Mouse (Mus musculus) brain, embryonic 14.5 days (tissue): Measurements from ENCODE around the gene Cass4. TPM values are rescaled to one million over a fixed set of nuclear protein-coding genes. Genes with fewer than 3 reads are reported as not detected.

Experiments used
- DNase-seq: peaks from one replicate; pipeline ENCODE4 v3.0.0-alpha.2; 2011; ENCODE audit warnings: low read depth
- CTCF ChIP-seq: fragments of 200-500 bp; IDR thresholded peaks from 2 replicates; pipeline ENCODE4 v1.5.1; 2012; ENCODE audit warnings: inconsistent platforms, mild to moderate bottlenecking, moderate library complexity, borderline replicate concordance; ENCODE audit not compliant: insufficient read depth, insufficient read length; ENCODE audit errors: extremely low read depth
- POLR2A ChIP-seq: fragments of 200-500 bp; IDR thresholded peaks from 2 replicates; pipeline ENCODE4 v1.6.1; 2012; ENCODE audit warnings: mild to moderate bottlenecking, inconsistent platforms, borderline replicate concordance; ENCODE audit not compliant: poor library complexity, insufficient read depth, insufficient read length, severe bottlenecking; ENCODE audit errors: extremely low read depth
- polyA plus RNA-seq: library from polyadenylated mRNA; depleted of rRNA; stranded (reverse); fragments of >200 nt; gene quantifications from 2 replicates; pipeline ENCODE4 v1.2.3, GENCODE M21; 2012; rRNA removed

Gene Cass4
- 0.06 and 0.11 TPM in 2 replicates for polyA plus RNA-seq

DNA sequence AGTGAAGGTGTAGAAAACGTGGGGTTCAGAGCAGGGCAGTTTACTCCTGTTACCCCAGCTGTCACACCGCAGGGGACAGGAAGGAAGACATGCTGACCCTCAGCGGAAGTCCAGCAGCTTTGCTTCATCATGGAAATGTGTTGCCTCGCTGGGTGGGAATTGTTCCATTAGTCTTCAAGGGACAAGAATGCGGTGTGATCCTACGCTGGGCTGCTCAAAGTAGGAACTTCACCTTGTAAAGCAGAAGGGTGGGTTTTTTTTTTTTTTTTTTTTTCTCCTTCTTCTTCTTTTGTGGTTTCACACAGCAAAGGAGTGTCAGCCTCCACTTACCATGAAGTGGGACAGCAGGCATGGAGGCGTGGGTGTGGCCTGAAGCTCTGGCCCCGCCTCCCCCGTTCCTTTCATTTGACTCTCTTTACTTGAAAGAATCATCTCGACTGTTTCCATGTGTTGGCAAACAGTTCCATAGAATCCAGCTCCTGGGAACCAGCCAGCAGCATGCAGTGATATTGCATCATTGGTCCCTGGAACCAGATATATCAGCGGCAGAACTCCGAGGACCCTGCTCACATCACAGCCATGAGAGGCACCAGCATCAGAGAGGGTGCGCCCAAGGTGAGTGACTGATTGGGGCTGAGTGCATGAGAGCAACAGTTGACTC, at the start of gene Cass4:
TSS of gene Cass4 (plus strand) at position 404 of the 661 bp plus-strand sequence.
- TF ChIP-seq POLR2A (no peak), CTCF (no peak)
- DNase-seq, result no peak

DNA sequence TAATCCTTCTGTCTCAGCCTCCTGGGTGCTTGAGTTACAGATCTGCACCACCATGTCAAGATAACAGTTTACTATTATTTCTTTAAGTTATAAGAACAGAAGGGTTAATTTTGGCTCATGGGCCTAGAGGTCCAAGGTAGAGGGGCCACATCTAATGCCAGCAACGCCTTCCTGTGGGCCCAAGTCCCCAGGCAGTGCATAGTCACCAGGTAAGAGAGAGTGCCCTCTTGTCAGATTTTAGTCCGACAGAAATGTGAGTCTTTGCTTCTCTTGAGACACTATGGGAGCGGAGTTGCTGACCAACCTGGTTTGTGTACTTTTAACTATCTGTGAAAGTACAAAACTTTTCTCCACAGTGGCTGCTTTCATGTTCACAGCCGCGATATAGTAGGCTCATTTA, 48.9 kb upstream of the Cass4 start:
- no peak for DNase-seq
- no peak for TF ChIP-seq POLR2A
- TF ChIP-seq CTCF, result no peak

DNA sequence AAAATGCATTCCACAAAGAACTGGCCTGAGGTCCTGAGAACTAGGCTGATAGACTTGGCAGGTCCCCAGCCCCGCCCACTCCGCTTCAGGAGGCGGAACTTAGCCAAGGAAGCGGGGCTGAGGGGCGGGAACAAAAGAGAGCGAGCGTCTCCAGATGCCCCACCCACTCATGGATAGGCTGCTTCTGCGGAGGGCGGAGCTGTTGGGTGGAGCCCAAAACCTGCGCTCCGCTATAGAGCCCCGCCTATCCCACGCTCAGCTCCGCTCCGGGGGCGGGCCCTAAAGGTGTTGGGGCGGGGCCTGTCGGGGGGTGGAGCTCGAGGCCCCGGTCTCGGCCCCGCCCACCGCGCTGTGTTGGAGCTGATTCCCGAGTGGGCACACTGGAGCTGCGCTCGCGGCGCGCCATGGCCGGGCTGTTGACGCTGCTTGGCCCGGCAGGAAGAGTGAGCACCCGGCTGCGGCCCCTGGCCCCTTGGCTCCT, 48.3 kb upstream of the Cass4 start, which contains the start of gene Fam210b:
TSS of gene Fam210b (plus strand) at position 308 of the 481 bp plus-strand sequence.
- TF ChIP-seq CTCF (no peak), POLR2A (peak; percentile 74)

DNA sequence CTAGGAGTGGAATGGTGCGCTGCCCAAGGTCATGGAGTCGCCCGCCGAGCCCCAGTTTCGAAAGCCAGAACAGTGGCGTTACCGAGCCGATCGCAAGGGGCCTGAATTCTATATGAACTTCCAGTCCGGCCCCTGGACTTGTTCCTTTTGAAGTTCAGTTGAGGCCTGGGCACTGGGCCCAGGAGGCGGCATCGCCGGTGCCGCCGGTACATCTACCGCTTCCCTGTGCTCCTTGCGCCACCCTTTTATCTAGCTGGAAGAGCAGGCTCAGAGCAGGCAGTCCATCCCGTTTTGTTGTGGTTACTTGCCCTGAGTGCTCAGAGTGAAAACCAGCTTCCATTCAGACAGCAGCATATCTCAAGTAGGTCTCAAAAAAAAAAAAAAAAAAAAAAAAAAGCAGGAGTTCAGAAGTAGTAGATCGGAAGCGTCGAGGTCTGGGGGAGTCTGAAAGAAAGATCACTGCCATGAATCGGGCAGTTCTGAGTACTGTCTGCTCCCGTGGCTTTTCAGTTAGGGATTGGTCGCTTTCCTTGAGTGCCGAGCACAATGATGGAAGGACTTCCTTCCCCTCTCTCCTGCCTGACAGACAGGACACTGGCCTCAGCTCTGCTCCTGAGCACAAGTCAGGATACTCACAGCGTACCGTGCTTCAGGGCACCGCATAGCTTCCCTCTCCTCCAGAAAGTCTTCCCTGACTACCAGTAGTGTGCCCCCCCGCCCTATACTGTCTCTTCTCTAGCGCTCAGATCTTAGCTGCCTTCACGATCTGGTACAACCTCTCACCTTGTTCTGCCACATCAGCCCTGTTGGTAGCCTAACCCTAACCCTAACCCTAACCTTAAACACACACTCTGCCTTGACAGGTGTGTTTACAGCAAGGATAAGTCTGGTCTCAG, 47.3 kb upstream of the Cass4 start:
- TF ChIP-seq CTCF (no peak), POLR2A (no peak)
- DNase-seq, result peak; percentile 79

More for the DNA sequence above, 48.3 kb upstream of the Cass4 start, which contains the start of gene Fam210b:
- DNase-seq, result peak; percentile 99

DNA sequence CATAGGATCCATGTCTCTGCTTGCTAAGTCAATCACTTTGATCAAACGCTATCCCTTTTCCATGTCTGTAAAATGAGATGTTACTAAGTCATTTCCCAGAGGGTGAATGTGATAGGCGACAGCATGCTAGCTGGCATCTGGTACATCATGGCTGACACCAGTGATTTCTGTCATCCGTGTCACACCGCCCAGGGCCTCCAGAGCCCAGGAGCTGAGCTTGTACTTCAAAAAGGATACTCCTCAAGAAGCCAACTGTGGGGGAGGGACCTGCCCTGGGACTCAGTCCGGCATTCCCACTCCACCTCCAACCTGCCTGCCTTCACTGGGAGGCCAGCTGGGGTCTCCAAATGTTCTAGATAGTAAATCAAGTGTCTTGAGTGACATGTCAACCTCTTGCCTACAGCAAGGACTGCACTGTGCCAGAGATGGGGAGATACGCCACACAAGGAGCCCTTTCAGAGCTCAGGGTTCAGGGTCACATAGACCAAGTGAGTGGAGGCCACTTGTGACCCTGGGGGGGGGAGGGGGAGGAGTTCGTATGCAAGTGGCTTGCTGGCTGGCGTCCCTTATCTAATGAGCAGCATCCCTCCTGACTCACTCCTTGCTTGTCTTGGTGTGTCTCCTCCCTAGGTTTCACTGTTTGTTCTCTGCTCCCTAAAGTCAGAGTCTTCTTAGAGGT, 46.5 kb upstream of the Cass4 start:
- DNase-seq, result peak; percentile 28
- TF ChIP-seq CTCF (no peak), POLR2A (no peak)

DNA sequence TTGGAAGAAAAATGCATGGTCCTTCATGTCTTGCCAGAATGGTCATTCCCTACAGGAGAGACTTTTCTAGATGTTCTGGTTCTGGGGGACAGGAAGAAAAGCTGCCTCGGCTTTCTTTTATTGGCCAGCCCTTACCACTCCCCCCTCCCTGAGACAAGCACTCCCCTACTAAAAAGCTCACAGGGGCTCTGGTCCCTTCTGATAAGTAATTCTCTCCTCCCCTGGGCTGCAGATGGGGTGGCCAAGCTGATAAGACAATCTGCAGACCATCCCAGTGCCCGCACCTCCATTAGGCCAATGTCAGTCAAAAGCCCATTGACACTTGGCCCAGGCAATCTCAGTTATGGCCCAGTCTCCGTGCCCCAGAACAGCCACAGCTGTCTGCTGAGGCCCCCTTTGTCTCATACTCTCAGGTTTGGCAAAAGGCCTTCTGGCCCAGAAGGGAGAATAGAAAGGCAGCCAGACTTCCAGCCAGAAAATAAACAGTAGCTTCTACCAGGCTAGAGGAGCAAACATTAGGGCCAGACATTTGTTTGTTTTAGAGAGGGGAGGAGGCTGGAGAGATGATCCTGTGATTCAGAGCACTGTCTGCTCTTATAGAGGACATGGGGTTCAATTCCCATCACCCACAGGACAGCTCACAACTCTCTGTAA, 45.2 kb upstream of the Cass4 start:
- DNase-seq, result peak; percentile 87

DNA sequence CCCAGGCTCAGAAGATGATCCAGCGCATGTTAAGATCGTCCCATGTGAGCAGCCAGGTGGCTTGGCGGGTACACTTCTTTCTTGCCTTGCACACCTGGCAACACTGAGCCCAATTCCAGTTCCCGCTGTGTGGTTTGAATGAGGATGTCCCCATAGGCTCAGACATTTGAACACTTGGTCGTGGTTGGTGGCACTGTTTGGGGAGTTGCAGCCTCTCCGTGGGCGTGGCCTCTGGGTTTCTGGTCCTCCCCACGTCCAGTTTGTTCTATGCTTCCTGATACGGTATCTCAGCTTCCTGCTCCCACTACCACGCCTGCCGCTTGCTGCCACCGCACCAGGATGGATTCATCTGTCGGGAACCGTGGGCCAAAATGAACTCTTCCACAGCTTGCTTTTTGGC, 43.8 kb upstream of the Cass4 start:
- no peak for DNase-seq
- TF ChIP-seq CTCF (no peak), POLR2A (no peak)

More for the DNA sequence above, 45.2 kb upstream of the Cass4 start:
- TF ChIP-seq POLR2A (no peak), CTCF (no peak)

DNA sequence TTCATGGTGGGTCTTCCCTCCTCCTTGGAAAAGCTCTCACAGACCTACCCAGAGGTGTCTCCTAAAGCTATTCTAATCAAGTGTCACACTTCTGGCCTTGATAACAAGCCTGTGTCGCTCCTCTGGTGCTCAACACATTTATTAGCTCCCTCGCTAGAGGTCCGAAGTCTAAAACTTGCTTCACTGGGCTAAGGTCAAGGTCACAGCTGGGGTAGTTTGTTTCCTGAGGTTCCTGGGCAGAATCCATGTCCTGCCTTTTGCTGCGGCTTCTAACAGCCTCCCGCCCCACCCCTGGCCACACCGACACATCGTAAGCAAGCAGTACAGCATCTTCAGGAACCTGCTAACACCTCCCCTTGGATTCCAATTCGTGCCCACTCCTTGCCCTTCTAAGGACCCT, 42.8 kb upstream of the Cass4 start:
- DNase-seq, result no peak
- TF ChIP-seq POLR2A (no peak), CTCF (no peak)

DNA sequence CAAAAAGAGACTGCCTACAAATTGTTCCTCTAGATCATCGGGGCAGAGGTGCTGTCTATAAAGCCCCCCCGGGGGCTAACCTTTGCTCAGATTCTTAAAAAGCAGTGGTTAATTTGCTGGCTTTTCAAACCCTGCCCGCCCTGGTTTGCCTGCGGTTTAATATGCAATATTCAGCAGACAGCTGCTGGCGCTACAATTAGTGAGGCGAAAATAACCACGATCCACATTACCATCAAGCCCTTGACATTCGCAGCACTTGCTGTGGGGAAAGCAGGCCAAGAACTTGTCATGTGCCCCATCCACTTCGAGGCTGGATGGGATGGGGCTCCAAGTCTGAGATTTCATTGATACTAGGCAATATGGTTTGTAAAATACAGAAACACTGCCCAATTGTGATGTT, 40.4 kb upstream of the Cass4 start:
- peak; percentile 91 for DNase-seq
- TF ChIP-seq POLR2A, result no peak
- TF ChIP-seq CTCF, result no peak

DNA sequence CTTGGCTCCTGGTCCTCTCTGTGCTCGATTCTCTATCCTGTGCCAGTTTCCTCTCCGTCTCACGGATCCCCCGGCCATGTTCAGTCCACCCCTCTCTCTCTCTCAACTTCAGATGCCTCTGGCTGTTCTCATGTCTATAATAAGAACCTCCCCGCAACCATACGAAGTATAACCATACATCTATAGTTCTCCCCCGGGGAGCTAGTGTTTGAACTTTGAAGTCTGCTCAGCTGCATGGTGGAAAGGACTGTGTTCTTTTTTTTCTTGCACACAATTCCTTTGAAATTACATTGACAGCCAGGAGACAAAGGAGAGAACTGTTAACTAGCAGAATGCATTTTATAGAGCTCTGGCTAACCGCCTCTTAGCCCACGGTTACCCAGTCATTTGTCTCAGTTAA, 38.8 kb upstream of the Cass4 start:
- DNase-seq, result peak; percentile 73

DNA sequence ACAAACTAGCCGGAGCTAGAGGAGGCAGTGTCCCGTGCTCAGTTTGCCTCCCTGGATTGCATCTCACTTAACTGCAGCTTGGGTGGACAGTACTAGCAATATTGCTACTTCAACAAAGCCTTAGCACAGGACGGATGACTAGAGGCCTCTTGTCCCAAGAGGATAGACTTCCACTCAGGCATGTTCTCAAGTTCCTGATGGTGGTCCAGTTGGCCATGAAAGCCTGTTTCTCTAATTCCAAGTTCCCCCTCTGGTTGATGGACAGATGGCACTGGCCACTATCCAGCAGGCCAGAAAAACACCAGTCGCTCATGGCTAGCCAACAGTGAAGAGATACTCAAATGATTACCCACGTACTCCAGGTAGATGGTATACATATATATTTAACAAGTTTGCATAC, 37.8 kb upstream of the Cass4 start:
- peak; percentile 56 for DNase-seq
- TF ChIP-seq POLR2A (no peak), CTCF (no peak)

More for the DNA sequence above, 38.8 kb upstream of the Cass4 start:
- no peak for TF ChIP-seq POLR2A
- TF ChIP-seq CTCF, result no peak

DNA sequence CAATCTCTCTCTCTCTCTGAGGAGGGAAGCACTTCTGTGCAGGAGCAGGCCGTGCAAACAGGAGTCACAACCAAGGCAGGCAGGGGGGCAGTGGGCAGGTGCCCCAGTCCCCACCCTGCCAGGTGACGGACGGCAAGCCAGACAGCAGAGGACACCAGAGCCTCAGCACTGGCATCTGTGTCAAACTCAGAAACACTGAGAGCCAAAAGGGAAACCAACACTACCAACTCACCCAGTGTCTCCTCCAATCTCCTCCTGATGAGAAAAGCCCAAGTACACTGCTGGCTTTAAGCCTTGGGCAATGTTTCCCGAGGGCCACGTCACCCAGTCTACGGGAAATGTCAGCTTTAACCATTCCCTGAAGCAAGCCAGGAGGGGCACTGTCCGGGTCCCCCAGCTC, 30.4 kb upstream of the Cass4 start:
- no peak for TF ChIP-seq CTCF
- TF ChIP-seq POLR2A, result no peak
- no peak for DNase-seq
